Mouse (Mus musculus): ENCODE measurements around the gene Smim20.

GRCm38 (mm10) chr5:53235551-53235950, 31.3 kb upstream of the Smim20 start:
- TF ChIP-seq CTCF (conservative IDR thresholded peaks at IDR 0.05; ENCODE audit: low read length) (no peak), POU5F1 (IDR thresholded peaks at IDR 0.05; ENCODE audit: borderline replicate concordance, low read length) (no peak), NANOG (IDR thresholded peaks at IDR 0.05; ENCODE audit: borderline replicate concordance, low read length) (no peak)
